Mouse (Mus musculus): Measurements from ENCODE around the gene Gm17482. TPM values are rescaled to one million over a fixed set of nuclear protein-coding genes. Genes with fewer than 3 reads are reported as not detected.

The Gm17482 gene
- not detected in 2 replicates for polyA plus RNA-seq (2015; fragmentation: Nextera tagmentation; extraction: Ambion mirVana)

GRCm38 (mm10) chr6:115227043-115227442 lies at the start of gene Gm17482:
Gm17482 (plus strand) TSS chr6:115227343.

GRCm38 (mm10) chr6:115252099-115252873 lies 25.1 kb downstream of the Gm17482 start, which contains the start of gene Timp4:
Timp4 (minus strand) TSS chr6:115252205.

Other genes with a start within 250 kb of the Gm17482 start
- gene Tamm41, start 189.5 kb upstream of the Gm17482 start, polyA plus RNA-seq (2015; fragmentation: Nextera tagmentation; extraction: Ambion mirVana) = 22.0 and 34.1 TPM in 2 replicates
- 25.4 and 74.6 TPM in 2 replicates for gene Syn2, start 92.4 kb upstream of the Gm17482 start, polyA plus RNA-seq (2015; fragmentation: Nextera tagmentation; extraction: Ambion mirVana)
- 0.66 and 1.1 TPM in 2 replicates for gene Timp4, start 24.9 kb downstream of the Gm17482 start, polyA plus RNA-seq (2015; fragmentation: Nextera tagmentation; extraction: Ambion mirVana)
- 2.4 and 3.5 TPM in 2 replicates for gene Pparg, start 133.6 kb downstream of the Gm17482 start, polyA plus RNA-seq (2015; fragmentation: Nextera tagmentation; extraction: Ambion mirVana)